Mouse (Mus musculus) heart, adult 2 months (tissue): Measurements from ENCODE around the gene Fbxl12. TPM values are rescaled to one million over a fixed set of nuclear protein-coding genes. Genes with fewer than 3 reads are reported as not detected.

Source experiments
- DNase-seq, 2 experiments: peaks; one replicate each; pipeline ENCODE4 v3.0.0; 2021
- H3K27ac ChIP-seq: fragments of 200-600 bp; 2 replicates; pipeline ENCODE4 v1.8.1; 2022
- H3K27me3 ChIP-seq: fragments of 200-500 bp; 2 replicates; pipeline ENCODE4 v1.6.1; 2012; ENCODE audit warnings: mild to moderate bottlenecking, low read length, inconsistent platforms, mixed read lengths; ENCODE audit not compliant: control insufficient read depth, insufficient read depth
- H3K36me3 ChIP-seq: fragments of 200-500 bp; 2 replicates; pipeline ENCODE4 v1.6.1; 2012; ENCODE audit warnings: low read length, inconsistent platforms; ENCODE audit not compliant: control insufficient read depth, insufficient read depth
- H3K4me1 ChIP-seq: fragments of 200-500 bp; 2 replicates; pipeline ENCODE4 v1.6.1; 2011; ENCODE audit warnings: low read length; ENCODE audit not compliant: control insufficient read depth, insufficient read depth
- H3K4me3 ChIP-seq: fragments of 200-600 bp; 2 replicates; pipeline ENCODE4 v1.8.1; 2022
- H3K79me2 ChIP-seq: fragments of 200-500 bp; replicated peaks from 2 replicates; pipeline ENCODE4 v1.6.1; 2012; ENCODE audit warnings: mild to moderate bottlenecking, inconsistent platforms, low read length, moderate library complexity, mixed read lengths; ENCODE audit not compliant: control insufficient read depth, insufficient read depth
- H3K9ac ChIP-seq: fragments of 200-500 bp; 2 replicates; pipeline ENCODE4 v1.6.1; 2012; ENCODE audit warnings: low read depth, mild to moderate bottlenecking, control low read depth, inconsistent platforms, low read length, mixed read lengths
- CTCF ChIP-seq: fragments of 200-600 bp; IDR thresholded peaks from 2 replicates; pipeline ENCODE4 v1.8.1; 2022; ENCODE audit warnings: antibody characterized with exemption, mild to moderate bottlenecking, moderate library complexity
- EP300 ChIP-seq: fragments of 200-500 bp; IDR thresholded peaks from 2 replicates; pipeline ENCODE4 v1.6.1; 2011; ENCODE audit warnings: low read depth, low read length, control low read depth; ENCODE audit not compliant: insufficient read depth
- POLR2A ChIP-seq: fragments of 200-500 bp; IDR thresholded peaks from 2 replicates; pipeline ENCODE4 v1.6.1; 2011; ENCODE audit warnings: mild to moderate bottlenecking, low read depth, low read length, control low read depth; ENCODE audit not compliant: insufficient read depth
- WGBS: fragments of 180-500 bp; shearing (Covaris S2); methylation state at CpG from one replicate; pipeline ENCODE4 v1.1.7; 2018; 5-methylcytosine and 5-hydroxymethylcytosine counted together
- intact Hi-C: fragments of 180-260 bp; cut with DNase I; formaldehyde crosslinking; loops from one replicate; pipeline ENCODE4 v1.15.1; 2025
- polyA plus RNA-seq: library from polyadenylated mRNA; depleted of rRNA; stranded (reverse); fragments of >200 nt; gene quantifications from 2 replicates; pipeline ENCODE4 v1.2.3, GENCODE M21; 2012
- total RNA-seq, 2 experiments: library from RNA; stranded (reverse); gene quantifications; 2 replicates each; pipeline ENCODE4 v1.2.3; 2021

Fbxl12 gene
- total and polyA plus RNA-seq, 3 experiments, result 8.8 to 17.9 (median 10.3) TPM

- TF ChIP-seq POLR2A, result no peak
- no peak for TF ChIP-seq CTCF
- no peak for TF ChIP-seq EP300
- DNase-seq, result no peak
- intact Hi-C loops, result no loop called here
- Histone ChIP-seq H3K4me3 (no peak overlapping the region), H3K4me1 (no peaks in the 10 kb centered on the region), H3K27me3 (no peaks in the 10 kb centered on the region), H3K27ac (no peak overlapping the region), H3K79me2 (no peaks in the 10 kb centered on the region), H3K36me3 (no peaks in the 10 kb centered on the region), H3K9ac (no peak overlapping the region)
- 91% methylated on average over 22 of the region's 22 CpGs for WGBS
Measured at GRCm38 (mm10) chr9:20668065-20668464, 23.5 kb upstream of the Fbxl12 start.

- no peak overlapping the region for H3K9ac ChIP-seq
- no peaks in the 10 kb centered on the region for H3K36me3 ChIP-seq
- no peaks in the 10 kb centered on the region for H3K4me1 ChIP-seq
- no peak for TF ChIP-seq EP300
- H3K27me3 ChIP-seq, result no peaks in the 10 kb centered on the region
- 10% methylated on average over 7 of the region's 7 CpGs for WGBS
- no peak overlapping the region for H3K4me3 ChIP-seq
- no peak overlapping the region for H3K27ac ChIP-seq
- DNase-seq, result no peak
- intact Hi-C loops, result no loop called here
- H3K79me2 ChIP-seq, result no peaks in the 10 kb centered on the region
Measured at GRCm38 (mm10) chr9:20666510-20667034, 22.0 kb upstream of the Fbxl12 start.

GRCm38 (mm10) chr9:20665925-20666324 is 21.4 kb upstream of the Fbxl12 start:
- Histone ChIP-seq H3K4me1 (no peaks in the 10 kb centered on the region), H3K27me3 (no peaks in the 10 kb centered on the region), H3K36me3 (no peaks in the 10 kb centered on the region)

GRCm38 (mm10) chr9:20664982-20665637 is 20.5 kb upstream of the Fbxl12 start:
- 80% methylated on average over 5 of the region's 5 CpGs for WGBS
- DNase-seq, result no peak
- no peak overlapping the region for H3K9ac ChIP-seq
- intact Hi-C loops, result loop anchor here (5.0 kb wide), 2 partner anchors 62 to 167 kb away; no protein-coding TSS in a partner anchor
- H3K79me2 ChIP-seq, result no peaks in the 10 kb centered on the region
- no peak overlapping the region for H3K4me3 ChIP-seq
- H3K36me3 ChIP-seq, result no peaks in the 10 kb centered on the region
- H3K4me1 ChIP-seq, result no peaks in the 10 kb centered on the region
- no peak for TF ChIP-seq CTCF
- no peaks in the 10 kb centered on the region for H3K27me3 ChIP-seq
- H3K27ac ChIP-seq, result no peak overlapping the region

More at GRCm38 (mm10) chr9:20665925-20666324, 21.4 kb upstream of the Fbxl12 start:
- Histone ChIP-seq H3K4me3 (no peak overlapping the region), H3K79me2 (no peaks in the 10 kb centered on the region), H3K9ac (no peak overlapping the region), H3K27ac (no peak overlapping the region)
- intact Hi-C loops, result no loop called here
- WGBS, result 48% methylated on average over 8 of the region's 8 CpGs
- no peak for DNase-seq
- no peak for TF ChIP-seq EP300
- no peak for TF ChIP-seq CTCF
- TF ChIP-seq POLR2A, result no peak

- no peak for TF ChIP-seq POLR2A
- TF ChIP-seq CTCF, result no peak
- no peak for TF ChIP-seq EP300
- no peaks in the 10 kb centered on the region for H3K79me2 ChIP-seq
- no peaks in the 10 kb centered on the region for H3K27me3 ChIP-seq
- H3K36me3 ChIP-seq, result no peaks in the 10 kb centered on the region
- no peak overlapping the region for H3K4me3 ChIP-seq
- no peak overlapping the region for H3K9ac ChIP-seq
- no peak for DNase-seq
- H3K27ac ChIP-seq, result no peak overlapping the region
- WGBS, result 96% methylated on average over 2 of the region's 2 CpGs
- intact Hi-C loops, result loop anchor here (5.0 kb wide), 2 partner anchors 63 to 168 kb away; no protein-coding TSS in a partner anchor
- H3K4me1 ChIP-seq, result no peaks in the 10 kb centered on the region
Measured at GRCm38 (mm10) chr9:20664366-20664765, 19.8 kb upstream of the Fbxl12 start.

GRCm38 (mm10) chr9:20663956-20664355 is 19.4 kb upstream of the Fbxl12 start:
- H3K9ac ChIP-seq, result no peak overlapping the region
- 95% methylated on average over 2 of the region's 2 CpGs for WGBS
- TF ChIP-seq CTCF (no peak), EP300 (no peak), POLR2A (no peak)
- intact Hi-C loops, result loop anchor here (5.0 kb wide), 2 partner anchors 63 to 168 kb away; no protein-coding TSS in a partner anchor
- no peaks in the 10 kb centered on the region for H3K4me1 ChIP-seq
- no peaks in the 10 kb centered on the region for H3K79me2 ChIP-seq
- no peaks in the 10 kb centered on the region for H3K27me3 ChIP-seq
- no peak for DNase-seq
- H3K4me3 ChIP-seq, result no peak overlapping the region
- H3K36me3 ChIP-seq, result no peaks in the 10 kb centered on the region
- H3K27ac ChIP-seq, result no peak overlapping the region
